Mouse (Mus musculus): ENCODE measurements around the gene Echs1. TPM values are rescaled to one million over a fixed set of nuclear protein-coding genes. Genes with fewer than 3 reads are reported as not detected.

The Echs1 gene
- polyA plus RNA-seq, 1 experiment from 2014 or later, result 171 TPM

Other genes starting within 250 kb of the Echs1 start
- gene Kndc1, start 221.8 kb downstream of the Echs1 start, polyA plus RNA-seq (2016; fragmentation: Nextera tagmentation; extraction: Ambion mirVana), result 0.07 and 0.18 TPM in 2 replicates
- gene Utf1, start 172.7 kb downstream of the Echs1 start, polyA plus RNA-seq (2016; fragmentation: Nextera tagmentation; extraction: Ambion mirVana), result 0.14 TPM in 1 of 2 replicates, not detected in the other
- gene 6430531B16Rik, start 137.7 kb downstream of the Echs1 start, polyA plus RNA-seq (2016; fragmentation: Nextera tagmentation; extraction: Ambion mirVana), result 0.33 TPM in 1 of 2 replicates, not detected in the other
- 0.57 and 1.3 TPM in 2 replicates for gene Adam8, start 123.9 kb downstream of the Echs1 start, polyA plus RNA-seq (2016; fragmentation: Nextera tagmentation; extraction: Ambion mirVana)
- gene Zfp511, start 80.1 kb downstream of the Echs1 start, polyA plus RNA-seq (2016; fragmentation: Nextera tagmentation; extraction: Ambion mirVana), result 36.8 and 36.9 TPM in 2 replicates
- gene Tubgcp2, start 79.8 kb downstream of the Echs1 start, polyA plus RNA-seq (2016; fragmentation: Nextera tagmentation; extraction: Ambion mirVana), result 50.8 and 55.4 TPM in 2 replicates
- gene Msx3, start 67.4 kb downstream of the Echs1 start, polyA plus RNA-seq (2016; fragmentation: Nextera tagmentation; extraction: Ambion mirVana), result not detected in 2 replicates
- 0.30 and 0.45 TPM in 2 replicates for gene Caly, start 33.9 kb downstream of the Echs1 start, polyA plus RNA-seq (2016; fragmentation: Nextera tagmentation; extraction: Ambion mirVana)
- not detected in 2 replicates for gene Prap1, start 23.1 kb downstream of the Echs1 start, polyA plus RNA-seq (2016; fragmentation: Nextera tagmentation; extraction: Ambion mirVana)
- 41.0 and 59.9 TPM in 2 replicates for gene Fuom, start 14.0 kb downstream of the Echs1 start, polyA plus RNA-seq (2016; fragmentation: Nextera tagmentation; extraction: Ambion mirVana)
- 20.1 and 20.2 TPM in 2 replicates for gene Paox, start 677 bp downstream of the Echs1 start, polyA plus RNA-seq (2016; fragmentation: Nextera tagmentation; extraction: Ambion mirVana)
- gene Mtg1, start 21.1 kb upstream of the Echs1 start, polyA plus RNA-seq (2016; fragmentation: Nextera tagmentation; extraction: Ambion mirVana), result 29.3 and 35.7 TPM in 2 replicates
- 0.10 TPM in 1 of 2 replicates, not detected in the other for gene Sprn, start 38.4 kb upstream of the Echs1 start, polyA plus RNA-seq (2016; fragmentation: Nextera tagmentation; extraction: Ambion mirVana)
- not detected in 2 replicates for gene Olfr522, start 48.3 kb upstream of the Echs1 start, polyA plus RNA-seq (2016; fragmentation: Nextera tagmentation; extraction: Ambion mirVana)
- not detected in 2 replicates for gene Olfr523, start 56.7 kb upstream of the Echs1 start, polyA plus RNA-seq (2016; fragmentation: Nextera tagmentation; extraction: Ambion mirVana)
- not detected in 2 replicates for gene Olfr524, start 89.5 kb upstream of the Echs1 start, polyA plus RNA-seq (2016; fragmentation: Nextera tagmentation; extraction: Ambion mirVana)
- not detected in 2 replicates for gene Cd163l1, start 101.8 kb upstream of the Echs1 start, polyA plus RNA-seq (2016; fragmentation: Nextera tagmentation; extraction: Ambion mirVana)
- gene 5830411N06Rik, start 130.8 kb upstream of the Echs1 start, polyA plus RNA-seq (2016; fragmentation: Nextera tagmentation; extraction: Ambion mirVana), result not detected in 2 replicates
- not detected in 2 replicates for gene Olfr525, start 204.4 kb upstream of the Echs1 start, polyA plus RNA-seq (2016; fragmentation: Nextera tagmentation; extraction: Ambion mirVana)
- gene Olfr527, start 217.5 kb upstream of the Echs1 start, polyA plus RNA-seq (2016; fragmentation: Nextera tagmentation; extraction: Ambion mirVana), result not detected in 2 replicates
- not detected in 2 replicates for gene Olfr60, start 245.2 kb upstream of the Echs1 start, polyA plus RNA-seq (2016; fragmentation: Nextera tagmentation; extraction: Ambion mirVana)